Mouse (Mus musculus): ENCODE measurements around the gene Aldh3b1. TPM values are rescaled to one million over a fixed set of nuclear protein-coding genes. Genes with fewer than 3 reads are reported as not detected.

The Aldh3b1 gene
- 10.8 TPM for polyA plus RNA-seq (2015; fragmentation: Illumina TruSeq; extraction: RNeasy Lipid Tissue Mini Kit (QIAGEN cat#74804); ENCODE audit: insufficient read depth, low replicate concordance)

DNA sequence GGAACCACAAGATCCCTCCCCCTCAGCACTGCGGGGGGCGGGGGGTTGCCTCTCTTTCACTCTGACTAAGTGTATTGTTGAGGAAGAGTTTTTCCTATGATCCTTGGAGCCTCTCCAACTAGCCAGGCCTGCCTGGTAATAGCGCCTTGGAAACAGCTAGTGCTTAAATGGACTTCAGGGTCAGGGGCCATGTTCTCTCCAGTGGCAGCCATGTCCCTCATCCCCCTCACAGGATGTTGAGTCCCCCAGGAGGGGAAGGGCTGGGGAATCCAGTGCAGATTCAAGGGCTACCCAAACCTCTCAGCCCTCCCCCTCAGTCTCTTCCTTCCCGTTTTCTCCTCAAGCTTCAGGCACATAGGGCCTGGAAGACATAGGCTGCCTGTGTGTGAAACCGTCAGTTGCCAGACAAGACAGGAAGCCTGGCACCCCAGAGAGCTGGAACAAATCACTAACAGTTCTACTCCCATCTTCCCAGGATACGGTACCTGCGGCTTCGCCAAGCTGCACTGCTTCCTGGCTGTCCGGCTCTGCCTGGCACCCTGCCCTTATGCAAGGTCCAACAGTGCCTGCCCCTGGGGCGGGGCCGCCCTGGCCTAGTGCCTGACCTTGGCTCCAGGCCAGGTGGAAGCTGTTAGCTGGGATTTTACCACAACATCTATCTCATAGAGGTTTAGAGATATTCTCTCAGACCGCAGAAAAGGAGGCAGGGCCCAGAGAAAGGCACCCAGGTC lies at the start of gene Aldh3b1:
Gene Aldh3b1 (minus strand): TSS at position 598 of the 731 bp plus-strand sequence.

DNA sequence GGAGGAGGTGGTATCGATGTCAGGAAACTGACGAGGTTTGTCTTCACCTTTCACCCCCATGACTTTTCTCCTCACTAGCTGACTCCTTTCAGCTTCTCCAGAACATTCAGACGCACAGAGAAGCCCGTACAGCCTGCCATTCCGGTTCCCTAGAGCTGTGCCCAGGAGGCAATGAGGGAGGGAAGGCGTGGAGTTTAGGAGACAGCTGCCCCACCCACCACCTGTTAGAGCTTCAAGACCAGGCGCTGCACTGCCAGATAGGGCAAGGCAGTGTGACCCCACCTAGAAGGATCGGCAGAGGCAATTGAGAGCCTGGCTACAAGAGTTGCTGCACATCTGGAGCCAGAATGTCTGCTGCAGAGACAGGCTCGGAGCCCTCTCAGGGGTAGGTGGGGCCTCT lies 42.6 kb upstream of the Aldh3b1 start, which contains the start of gene Aldh3b2:
Gene Aldh3b2 (plus strand): TSS at position 100 of the 400 bp plus-strand sequence.

DNA sequence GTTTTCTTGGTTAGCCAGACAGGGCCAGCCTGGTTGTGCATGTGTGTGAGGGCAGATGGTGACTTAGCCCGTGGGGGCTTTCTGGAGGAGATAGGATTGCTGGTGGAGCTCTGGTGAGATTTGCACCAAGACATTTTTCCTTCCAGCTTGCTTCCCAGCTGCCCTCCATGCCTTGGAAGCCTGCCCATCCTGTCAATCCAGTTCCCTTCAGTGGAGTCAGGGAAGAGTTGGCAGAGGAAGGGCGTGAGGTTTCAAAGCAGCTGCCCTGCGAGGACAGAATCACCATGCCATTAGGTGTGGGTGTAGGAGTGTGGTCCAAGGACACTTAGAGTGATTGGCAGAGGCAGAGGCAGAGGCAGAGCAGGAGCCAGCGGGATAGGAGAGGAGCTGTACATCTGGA lies 28.9 kb upstream of the Aldh3b1 start, which contains the start of gene Aldh3b3:
Gene Aldh3b3 (plus strand): TSS at position 176 of the 400 bp plus-strand sequence.

DNA sequence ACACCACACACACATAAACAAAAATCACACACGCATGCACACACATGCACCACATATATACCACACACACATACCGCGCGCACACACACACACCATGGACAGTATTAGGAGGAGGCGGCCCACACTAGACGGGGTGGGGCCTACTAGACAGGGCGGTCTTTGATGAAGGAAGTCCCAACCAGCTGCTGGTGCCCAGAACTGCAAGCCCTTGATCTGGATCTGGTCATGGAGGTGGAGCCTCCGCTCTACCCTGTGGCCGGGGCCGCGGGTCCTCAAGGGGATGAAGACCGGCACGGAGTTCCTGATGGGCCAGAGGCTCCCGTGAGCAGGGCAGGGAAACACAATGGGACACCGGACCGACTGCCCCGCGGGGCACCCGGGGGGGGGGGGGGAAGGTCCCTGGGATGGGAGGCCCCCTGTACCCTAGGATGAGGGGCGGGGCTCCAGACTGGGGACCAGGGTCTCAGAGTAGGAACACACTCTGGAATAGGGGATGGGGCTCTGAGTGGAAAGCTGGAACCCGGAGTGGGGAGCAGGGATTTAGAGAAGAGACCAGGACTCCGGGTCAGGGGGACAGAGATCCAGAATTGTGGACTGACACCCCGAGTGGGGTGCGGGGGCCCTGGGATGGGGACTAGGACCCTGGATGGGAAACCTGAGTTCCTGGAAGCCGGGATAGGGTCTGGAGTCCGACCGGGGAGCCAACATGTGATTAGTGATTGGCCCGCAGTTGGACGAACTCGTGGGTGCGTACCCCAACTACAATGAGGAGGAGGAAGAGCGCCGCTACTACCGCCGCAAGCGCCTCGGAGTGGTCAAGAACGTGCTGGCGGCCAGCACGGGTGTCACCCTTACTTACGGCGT lies 5.7 kb upstream of the Aldh3b1 start, which contains the start of gene Unc93b1:
Gene Unc93b1 (plus strand): TSS at position 155 of the 864 bp plus-strand sequence.

DNA sequence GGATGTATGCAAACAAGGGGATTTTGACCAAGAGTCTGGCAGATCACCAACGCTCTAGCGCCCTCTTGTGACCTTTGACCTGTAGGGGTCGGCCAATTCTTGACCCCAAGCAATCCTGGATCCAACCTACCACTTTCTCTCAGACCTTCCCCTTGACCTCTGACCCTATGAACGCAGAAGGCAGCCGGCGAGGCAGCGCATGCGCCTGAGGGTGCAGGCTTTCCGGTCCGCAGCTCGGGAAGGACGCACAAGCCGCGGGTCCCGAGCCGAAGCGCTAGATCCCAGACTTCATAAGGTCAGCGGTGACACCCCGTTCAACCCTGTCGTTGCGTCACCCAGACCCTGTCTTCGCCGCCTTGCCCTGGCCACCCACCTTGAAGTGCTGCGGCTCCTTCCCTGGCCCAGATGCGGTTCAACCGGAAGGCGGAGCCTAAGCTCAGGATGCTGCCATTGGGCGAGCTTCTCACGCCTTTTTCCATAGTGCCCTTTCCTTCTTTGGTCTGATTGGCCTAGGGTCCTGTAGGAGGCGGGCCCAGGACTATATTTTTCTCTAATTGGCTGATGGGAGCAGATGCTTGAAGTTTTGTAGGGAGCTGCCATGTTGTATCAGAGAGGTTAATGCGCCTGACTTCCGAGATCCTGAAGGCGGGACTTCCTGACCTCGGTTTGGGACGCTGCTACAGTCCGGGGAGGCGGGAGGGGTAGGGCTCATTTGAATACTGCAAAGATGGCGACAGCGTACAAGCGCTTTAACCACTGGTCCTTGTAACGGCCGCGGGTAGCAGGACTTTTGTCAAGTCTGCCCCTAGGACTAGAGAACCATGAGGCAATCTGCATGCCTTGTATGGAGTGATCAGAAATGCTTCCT lies 17.0 kb downstream of the Aldh3b1 start, which contains the start of gene Ndufs8:
Gene Ndufs8 (minus strand): TSS at position 438 of the 868 bp plus-strand sequence.

DNA sequence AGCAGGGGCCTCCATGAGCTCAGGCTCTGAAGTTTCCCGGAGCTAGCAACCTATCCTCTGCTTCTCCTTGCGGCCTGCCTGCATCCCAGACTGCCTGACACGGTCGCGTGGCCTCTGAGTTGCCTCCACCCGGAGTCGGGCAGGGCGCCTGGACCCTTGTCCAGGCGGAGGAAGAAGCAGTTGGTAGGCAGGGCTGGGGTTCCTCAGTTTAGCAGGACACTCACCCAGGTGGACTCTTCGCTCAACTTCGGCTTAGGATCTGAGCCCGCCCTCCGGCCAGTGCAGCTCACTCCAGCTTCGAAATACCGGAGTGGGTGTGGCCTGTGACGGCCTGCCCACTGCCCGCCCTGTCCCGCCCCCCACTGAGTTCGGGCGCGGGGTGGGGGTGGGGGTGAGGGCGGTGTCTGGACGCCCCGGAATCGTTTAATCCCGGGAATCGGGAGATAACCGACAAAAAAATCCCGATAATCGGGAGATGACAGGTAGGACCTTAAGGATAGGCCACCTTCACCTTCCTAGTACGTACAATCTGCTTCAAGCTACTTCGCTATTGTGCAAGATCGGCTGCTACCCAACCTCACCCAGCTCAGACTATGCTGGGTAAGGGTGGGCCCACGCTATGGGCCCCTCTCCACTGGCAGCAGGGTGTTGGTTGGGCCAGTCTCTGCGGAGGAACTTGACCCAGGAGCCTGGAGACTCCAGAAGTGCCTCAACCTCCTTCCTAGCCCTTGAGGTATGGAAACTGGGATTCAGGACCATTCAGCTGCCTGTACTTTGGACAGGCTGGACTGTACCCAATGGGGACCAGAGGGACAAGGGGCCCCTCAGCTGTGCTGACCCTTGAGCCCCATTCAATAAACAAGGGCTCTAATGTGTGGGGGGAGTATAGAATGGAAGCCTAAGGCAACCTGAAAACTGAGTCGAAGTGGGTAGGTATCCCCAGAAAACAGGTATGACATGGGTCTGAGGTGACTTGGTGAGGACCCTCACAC lies 22.5 kb downstream of the Aldh3b1 start, which contains the start of gene Tcirg1:
Gene Tcirg1 (minus strand): TSS at position 339 of the 992 bp plus-strand sequence.

Other genes starting within 250 kb of the Aldh3b1 start
- gene Lrp5, start 243.2 kb downstream of the Aldh3b1 start, polyA plus RNA-seq (2015; fragmentation: Illumina TruSeq; extraction: RNeasy Lipid Tissue Mini Kit (QIAGEN cat#74804); ENCODE audit: insufficient read depth, low replicate concordance) = 3.2 TPM
- 3.9 TPM for gene 1810055G02Rik, start 221.5 kb downstream of the Aldh3b1 start, polyA plus RNA-seq (2015; fragmentation: Illumina TruSeq; extraction: RNeasy Lipid Tissue Mini Kit (QIAGEN cat#74804); ENCODE audit: insufficient read depth, low replicate concordance)
- gene Kmt5b, start 162.4 kb downstream of the Aldh3b1 start, polyA plus RNA-seq (2015; fragmentation: Illumina TruSeq; extraction: RNeasy Lipid Tissue Mini Kit (QIAGEN cat#74804); ENCODE audit: insufficient read depth, low replicate concordance) = 79.8 TPM
- gene Chka, start 78.0 kb downstream of the Aldh3b1 start, polyA plus RNA-seq (2015; fragmentation: Illumina TruSeq; extraction: RNeasy Lipid Tissue Mini Kit (QIAGEN cat#74804); ENCODE audit: insufficient read depth, low replicate concordance) = 68.8 TPM
- gene Tcirg1, start 22.7 kb downstream of the Aldh3b1 start, polyA plus RNA-seq (2015; fragmentation: Illumina TruSeq; extraction: RNeasy Lipid Tissue Mini Kit (QIAGEN cat#74804); ENCODE audit: insufficient read depth, low replicate concordance) = 55.5 TPM
- 42.9 TPM for gene Ndufs8, start 17.0 kb downstream of the Aldh3b1 start, polyA plus RNA-seq (2015; fragmentation: Illumina TruSeq; extraction: RNeasy Lipid Tissue Mini Kit (QIAGEN cat#74804); ENCODE audit: insufficient read depth, low replicate concordance)
- gene Unc93b1, start 5.4 kb upstream of the Aldh3b1 start, polyA plus RNA-seq (2015; fragmentation: Illumina TruSeq; extraction: RNeasy Lipid Tissue Mini Kit (QIAGEN cat#74804); ENCODE audit: insufficient read depth, low replicate concordance) = 210 TPM
- not detected for gene Aldh3b3, start 28.8 kb upstream of the Aldh3b1 start, polyA plus RNA-seq (2015; fragmentation: Illumina TruSeq; extraction: RNeasy Lipid Tissue Mini Kit (QIAGEN cat#74804); ENCODE audit: insufficient read depth, low replicate concordance)
- gene Aldh3b2, start 42.5 kb upstream of the Aldh3b1 start, polyA plus RNA-seq (2015; fragmentation: Illumina TruSeq; extraction: RNeasy Lipid Tissue Mini Kit (QIAGEN cat#74804); ENCODE audit: insufficient read depth, low replicate concordance) = not detected
- 2.4 TPM for gene Acy3, start 56.8 kb upstream of the Aldh3b1 start, polyA plus RNA-seq (2015; fragmentation: Illumina TruSeq; extraction: RNeasy Lipid Tissue Mini Kit (QIAGEN cat#74804); ENCODE audit: insufficient read depth, low replicate concordance)
- gene Tbx10, start 62.9 kb upstream of the Aldh3b1 start, polyA plus RNA-seq (2015; fragmentation: Illumina TruSeq; extraction: RNeasy Lipid Tissue Mini Kit (QIAGEN cat#74804); ENCODE audit: insufficient read depth, low replicate concordance) = not detected
- gene Nudt8, start 70.8 kb upstream of the Aldh3b1 start, polyA plus RNA-seq (2015; fragmentation: Illumina TruSeq; extraction: RNeasy Lipid Tissue Mini Kit (QIAGEN cat#74804); ENCODE audit: insufficient read depth, low replicate concordance) = 4.0 TPM
- gene Gm49405, start 70.8 kb upstream of the Aldh3b1 start, polyA plus RNA-seq (2015; fragmentation: Illumina TruSeq; extraction: RNeasy Lipid Tissue Mini Kit (QIAGEN cat#74804); ENCODE audit: insufficient read depth, low replicate concordance) = 3.0 TPM
- 3.4 TPM for gene Doc2g, start 73.5 kb upstream of the Aldh3b1 start, polyA plus RNA-seq (2015; fragmentation: Illumina TruSeq; extraction: RNeasy Lipid Tissue Mini Kit (QIAGEN cat#74804); ENCODE audit: insufficient read depth, low replicate concordance)
- 41.0 TPM for gene Ndufv1, start 83.0 kb upstream of the Aldh3b1 start, polyA plus RNA-seq (2015; fragmentation: Illumina TruSeq; extraction: RNeasy Lipid Tissue Mini Kit (QIAGEN cat#74804); ENCODE audit: insufficient read depth, low replicate concordance)
- 108 TPM for gene Gstp1, start 108.2 kb upstream of the Aldh3b1 start, polyA plus RNA-seq (2015; fragmentation: Illumina TruSeq; extraction: RNeasy Lipid Tissue Mini Kit (QIAGEN cat#74804); ENCODE audit: insufficient read depth, low replicate concordance)
- gene Gstp2, start 116.2 kb upstream of the Aldh3b1 start, polyA plus RNA-seq (2015; fragmentation: Illumina TruSeq; extraction: RNeasy Lipid Tissue Mini Kit (QIAGEN cat#74804); ENCODE audit: insufficient read depth, low replicate concordance) = 5.3 TPM
- gene Gstp3, start 129.8 kb upstream of the Aldh3b1 start, polyA plus RNA-seq (2015; fragmentation: Illumina TruSeq; extraction: RNeasy Lipid Tissue Mini Kit (QIAGEN cat#74804); ENCODE audit: insufficient read depth, low replicate concordance) = 9.2 TPM
- gene Cabp2, start 151.8 kb upstream of the Aldh3b1 start, polyA plus RNA-seq (2015; fragmentation: Illumina TruSeq; extraction: RNeasy Lipid Tissue Mini Kit (QIAGEN cat#74804); ENCODE audit: insufficient read depth, low replicate concordance) = not detected
- 46.1 TPM for gene Cdk2ap2, start 167.4 kb upstream of the Aldh3b1 start, polyA plus RNA-seq (2015; fragmentation: Illumina TruSeq; extraction: RNeasy Lipid Tissue Mini Kit (QIAGEN cat#74804); ENCODE audit: insufficient read depth, low replicate concordance)
- 39.9 TPM for gene Pitpnm1, start 170.2 kb upstream of the Aldh3b1 start, polyA plus RNA-seq (2015; fragmentation: Illumina TruSeq; extraction: RNeasy Lipid Tissue Mini Kit (QIAGEN cat#74804); ENCODE audit: insufficient read depth, low replicate concordance)
- 28.1 TPM for gene Aip, start 196.1 kb upstream of the Aldh3b1 start, polyA plus RNA-seq (2015; fragmentation: Illumina TruSeq; extraction: RNeasy Lipid Tissue Mini Kit (QIAGEN cat#74804); ENCODE audit: insufficient read depth, low replicate concordance)
- gene Gpr152, start 210.0 kb upstream of the Aldh3b1 start, polyA plus RNA-seq (2015; fragmentation: Illumina TruSeq; extraction: RNeasy Lipid Tissue Mini Kit (QIAGEN cat#74804); ENCODE audit: insufficient read depth, low replicate concordance) = 0.10 TPM
- 6.4 TPM for gene Cabp4, start 214.2 kb upstream of the Aldh3b1 start, polyA plus RNA-seq (2015; fragmentation: Illumina TruSeq; extraction: RNeasy Lipid Tissue Mini Kit (QIAGEN cat#74804); ENCODE audit: insufficient read depth, low replicate concordance)
- 285 TPM for gene Coro1b, start 218.8 kb upstream of the Aldh3b1 start, polyA plus RNA-seq (2015; fragmentation: Illumina TruSeq; extraction: RNeasy Lipid Tissue Mini Kit (QIAGEN cat#74804); ENCODE audit: insufficient read depth, low replicate concordance)
- 73.4 TPM for gene Ptprcap, start 223.8 kb upstream of the Aldh3b1 start, polyA plus RNA-seq (2015; fragmentation: Illumina TruSeq; extraction: RNeasy Lipid Tissue Mini Kit (QIAGEN cat#74804); ENCODE audit: insufficient read depth, low replicate concordance)
- gene Rps6kb2, start 233.5 kb upstream of the Aldh3b1 start, polyA plus RNA-seq (2015; fragmentation: Illumina TruSeq; extraction: RNeasy Lipid Tissue Mini Kit (QIAGEN cat#74804); ENCODE audit: insufficient read depth, low replicate concordance) = 27.8 TPM
- 35.2 TPM for gene Carns1, start 245.7 kb upstream of the Aldh3b1 start, polyA plus RNA-seq (2015; fragmentation: Illumina TruSeq; extraction: RNeasy Lipid Tissue Mini Kit (QIAGEN cat#74804); ENCODE audit: insufficient read depth, low replicate concordance)